Mouse (Mus musculus): ENCODE data around the gene Pfkp.

Pfkp gene

GRCm38 (mm10) chr13:6636520-6636919 is 12.1 kb downstream of the Pfkp start:
- no peak for DNase-seq

- DNase-seq, result peak in 1 of 2 experiments; percentile 33
Measured at GRCm38 (mm10) chr13:6635138-6636076, 13.2 kb downstream of the Pfkp start.

- no peak for DNase-seq
Measured at GRCm38 (mm10) chr13:6634063-6634462, 14.5 kb downstream of the Pfkp start.

- DNase-seq, result peak; percentile 62 to 70
Measured at GRCm38 (mm10) chr13:6633524-6633923, 15.1 kb downstream of the Pfkp start.

- no peak for DNase-seq
Measured at GRCm38 (mm10) chr13:6632935-6633334, 15.6 kb downstream of the Pfkp start.

- DNase-seq, result no peak
Measured at GRCm38 (mm10) chr13:6632513-6632912, 16.1 kb downstream of the Pfkp start.

GRCm38 (mm10) chr13:6631772-6632510 is 16.6 kb downstream of the Pfkp start:
- DNase-seq, result no peak

GRCm38 (mm10) chr13:6630660-6631059 is 17.9 kb downstream of the Pfkp start:
- DNase-seq, result no peak

- peak in 1 of 2 experiments; percentile 15 for DNase-seq
Measured at GRCm38 (mm10) chr13:6629927-6630326, 18.6 kb downstream of the Pfkp start.

- peak in 1 of 2 experiments; percentile 55 for DNase-seq
Measured at GRCm38 (mm10) chr13:6628998-6629764, 19.4 kb downstream of the Pfkp start.

- DNase-seq, result no peak
Measured at GRCm38 (mm10) chr13:6628261-6628660, 20.3 kb downstream of the Pfkp start.

GRCm38 (mm10) chr13:6627352-6627751 is 21.2 kb downstream of the Pfkp start:
- no peak for DNase-seq

- DNase-seq, result no peak
Measured at GRCm38 (mm10) chr13:6626508-6627114, 22.0 kb downstream of the Pfkp start.

- no peak for DNase-seq
Measured at GRCm38 (mm10) chr13:6625942-6626341, 22.6 kb downstream of the Pfkp start.

GRCm38 (mm10) chr13:6624604-6625003 is 24.0 kb downstream of the Pfkp start:
- DNase-seq, result no peak

GRCm38 (mm10) chr13:6624121-6624520 is 24.5 kb downstream of the Pfkp start:
- DNase-seq, result no peak

GRCm38 (mm10) chr13:6621831-6622230 is 26.7 kb downstream of the Pfkp start:
- DNase-seq, result no peak

- DNase-seq, result no peak
Measured at GRCm38 (mm10) chr13:6620250-6620649, 28.3 kb downstream of the Pfkp start.

GRCm38 (mm10) chr13:6618711-6619110 is 29.9 kb downstream of the Pfkp start:
- no peak for DNase-seq

GRCm38 (mm10) chr13:6613690-6614445 is 34.7 kb downstream of the Pfkp start:
- DNase-seq, result no peak

GRCm38 (mm10) chr13:6602786-6603409 is 45.7 kb downstream of the Pfkp start:
- no peak for DNase-seq

Data from kidney, postnatal 4 days (tissue).